Mouse (Mus musculus) hindbrain, embryonic 11.5 days (tissue): ENCODE data around the gene Defb23. TPM values are rescaled to one million over a fixed set of nuclear protein-coding genes. Genes with fewer than 3 reads are reported as not detected.

Experiments
- ATAC-seq: fragments of 200-750 bp; cut with Nextera tagmentation; 2 replicates; pipeline ENCODE4 v1.8.0; 2017; ENCODE audit warnings: mild to moderate bottlenecking, moderate TSS enrichment, moderate library complexity; ENCODE audit not compliant: low FRiP score
- DNase-seq: peaks from one replicate; pipeline ENCODE4 v3.0.0-alpha.2; 2015; ENCODE audit warnings: low spot score
- H3K27ac ChIP-seq: fragments of 300-500 bp; sonication (generic); 2 replicates; pipeline ENCODE4 v1.5.1; 2014; ENCODE audit warnings: mild to moderate bottlenecking, low read depth, low read length
- H3K27me3 ChIP-seq: fragments of 300-500 bp; sonication (generic); 2 replicates; pipeline ENCODE4 v1.6.1; 2014; ENCODE audit warnings: mild to moderate bottlenecking, low read length, moderate library complexity, mixed read lengths; ENCODE audit not compliant: control insufficient read depth, insufficient read depth
- H3K36me3 ChIP-seq: fragments of 300-500 bp; sonication (generic); 2 replicates; pipeline ENCODE4 v1.6.1; 2014; ENCODE audit warnings: mild to moderate bottlenecking, low read length, moderate library complexity, mixed read lengths; ENCODE audit not compliant: control insufficient read depth, insufficient read depth
- H3K4me1 ChIP-seq: fragments of 300-500 bp; sonication (generic); replicated peaks from 2 replicates; pipeline ENCODE4 v1.6.1; 2014; ENCODE audit warnings: low read length, mixed read lengths; ENCODE audit not compliant: control insufficient read depth, insufficient read depth
- H3K4me2 ChIP-seq: fragments of 300-500 bp; sonication (generic); replicated peaks from 2 replicates; pipeline ENCODE4 v1.6.1; 2014; ENCODE audit warnings: mild to moderate bottlenecking, low read depth, low read length
- H3K4me3 ChIP-seq: fragments of 300-500 bp; sonication (generic); 2 replicates; pipeline ENCODE4 v1.5.1; 2014; ENCODE audit warnings: low read depth, low read length
- H3K9ac ChIP-seq: fragments of 300-500 bp; sonication (generic); 2 replicates; pipeline ENCODE4 v1.6.1; 2014; ENCODE audit warnings: low read depth, low read length
- H3K9me3 ChIP-seq: fragments of 300-500 bp; sonication (generic); 2 replicates; pipeline ENCODE4 v1.6.1; 2016; ENCODE audit warnings: low read length; ENCODE audit not compliant: control insufficient read depth
- WGBS: fragments of 180-500 bp; shearing (Covaris S2); extraction: QIAGEN DNeasy Blood & Tissue Kit; methylation state at CpG from one replicate; pipeline ENCODE4 v1.1.7; 2014; 5-methylcytosine and 5-hydroxymethylcytosine counted together
- polyA plus RNA-seq: library from polyadenylated mRNA; unstranded; fragments of >200 nt; fragmentation: Nextera tagmentation; extraction: Ambion mirVana; gene quantifications from 2 replicates; pipeline ENCODE4 v1.2.1, GENCODE M21; 2014

Defb23 gene
- polyA plus RNA-seq = not detected in 2 replicates

DNA sequence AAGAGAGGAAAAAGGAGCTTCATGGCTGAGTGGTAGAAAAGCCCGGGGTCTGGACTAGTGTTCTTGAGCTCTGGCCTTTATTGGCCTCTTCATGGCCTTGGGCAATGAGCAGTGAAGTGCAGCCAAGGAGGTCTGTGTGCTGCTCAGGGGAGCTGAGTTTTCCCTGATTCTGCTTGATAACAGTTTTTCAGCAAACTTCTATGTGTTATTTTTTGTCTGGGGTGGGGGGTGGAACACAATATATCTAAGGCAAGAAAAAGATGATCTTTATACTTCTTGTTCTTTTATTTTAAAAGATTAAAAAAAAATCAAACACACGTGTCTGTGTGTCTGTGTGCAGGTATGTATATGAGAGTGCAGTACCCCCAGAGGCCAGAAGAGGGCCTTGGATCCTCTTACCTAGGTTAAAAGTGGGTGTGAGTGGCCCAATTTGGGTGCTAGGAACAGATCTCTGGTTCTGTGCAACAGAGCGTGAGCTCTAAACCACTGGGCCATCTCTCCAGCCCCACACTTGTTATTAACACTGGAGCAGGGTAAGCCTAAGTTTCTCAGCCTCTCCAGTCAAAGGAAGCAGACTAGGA is at the start of gene Defb23:
Gene Defb23 (minus strand): TSS at position 51 of the 581 bp plus-strand sequence.
- H3K4me1 ChIP-seq = no peaks in the 10 kb centered on the region
- H3K27me3 ChIP-seq = no peaks in the 10 kb centered on the region
- H3K4me2 ChIP-seq = no peak within 1 kb of the TSS
- DNase-seq = no peak
- no peak within 1 kb of the TSS for H3K9ac ChIP-seq
- no peak within 1 kb of the TSS for H3K27ac ChIP-seq
- H3K4me3 ChIP-seq = no peak within 1 kb of the TSS
- ATAC-seq = no peak
- 92% methylated on average over 3 of the region's 3 CpGs for WGBS
- H3K36me3 ChIP-seq = no peaks in the 10 kb centered on the region
- no peaks in the 10 kb centered on the region for H3K9me3 ChIP-seq

- WGBS = 50% methylated on average over 1 of the region's 1 CpGs
- H3K4me3 ChIP-seq = no peak within 1 kb of the TSS
- no peak within 1 kb of the TSS for H3K27ac ChIP-seq
- no peak within 1 kb of the TSS for H3K9ac ChIP-seq
- H3K4me2 ChIP-seq = no peak within 1 kb of the TSS
- DNase-seq (no peak), ATAC-seq (no peak)
- no peaks in the 10 kb centered on the region for H3K9me3 ChIP-seq
- no peaks in the 10 kb centered on the region for H3K4me1 ChIP-seq
- H3K27me3 ChIP-seq = no peaks in the 10 kb centered on the region
- no peaks in the 10 kb centered on the region for H3K36me3 ChIP-seq
Measured at GRCm38 (mm10) chr2:152511592-152511991, 47.2 kb upstream of the Defb23 start, which contains the start of gene Defb26. TSS of gene Defb26 (minus strand) at chr2:152511692.

- Histone ChIP-seq H3K4me2 (no peak overlapping the region), H3K27me3 (no peaks in the 10 kb centered on the region), H3K9ac (no peak overlapping the region), H3K4me1 (no peaks in the 10 kb centered on the region), H3K9me3 (no peaks in the 10 kb centered on the region), H3K27ac (no peak overlapping the region), H3K36me3 (no peaks in the 10 kb centered on the region), H3K4me3 (no peak overlapping the region)
- DNase-seq = no peak
- WGBS = 89% methylated on average over 2 of the region's 2 CpGs
- ATAC-seq = no peak
Measured at GRCm38 (mm10) chr2:152503950-152504349, 39.5 kb upstream of the Defb23 start.

GRCm38 (mm10) chr2:152500863-152501229 is 36.4 kb upstream of the Defb23 start:
- DNase-seq (no peak), ATAC-seq (no peak)
- Histone ChIP-seq H3K27ac (no peak overlapping the region), H3K9ac (no peak overlapping the region), H3K9me3 (no peaks in the 10 kb centered on the region), H3K4me1 (no peaks in the 10 kb centered on the region), H3K4me3 (no peak overlapping the region), H3K27me3 (no peaks in the 10 kb centered on the region), H3K4me2 (no peak overlapping the region), H3K36me3 (no peaks in the 10 kb centered on the region)
- WGBS = 82% methylated on average over 6 of the region's 6 CpGs

GRCm38 (mm10) chr2:152500204-152500862 is 35.9 kb upstream of the Defb23 start:
- DNase-seq (no peak), ATAC-seq (no peak)
- 82% methylated on average over 7 of the region's 7 CpGs for WGBS
- H3K36me3 ChIP-seq = no peaks in the 10 kb centered on the region
- H3K9ac ChIP-seq = no peak overlapping the region
- no peaks in the 10 kb centered on the region for H3K9me3 ChIP-seq
- H3K27ac ChIP-seq = no peak overlapping the region
- H3K4me3 ChIP-seq = no peak overlapping the region
- no peak overlapping the region for H3K4me2 ChIP-seq
- H3K27me3 ChIP-seq = no peaks in the 10 kb centered on the region
- H3K4me1 ChIP-seq = no peaks in the 10 kb centered on the region

GRCm38 (mm10) chr2:152498020-152498419 is 33.6 kb upstream of the Defb23 start:
- H3K27ac ChIP-seq = no peak overlapping the region
- ATAC-seq = no peak
- H3K9ac ChIP-seq = no peak overlapping the region
- no peaks in the 10 kb centered on the region for H3K36me3 ChIP-seq
- no peak overlapping the region for H3K4me3 ChIP-seq
- no peaks in the 10 kb centered on the region for H3K9me3 ChIP-seq
- no peak overlapping the region for H3K4me2 ChIP-seq
- no peaks in the 10 kb centered on the region for H3K4me1 ChIP-seq
- no peak for DNase-seq
- WGBS = 84% methylated on average over 6 of the region's 6 CpGs
- H3K27me3 ChIP-seq = no peaks in the 10 kb centered on the region

DNA sequence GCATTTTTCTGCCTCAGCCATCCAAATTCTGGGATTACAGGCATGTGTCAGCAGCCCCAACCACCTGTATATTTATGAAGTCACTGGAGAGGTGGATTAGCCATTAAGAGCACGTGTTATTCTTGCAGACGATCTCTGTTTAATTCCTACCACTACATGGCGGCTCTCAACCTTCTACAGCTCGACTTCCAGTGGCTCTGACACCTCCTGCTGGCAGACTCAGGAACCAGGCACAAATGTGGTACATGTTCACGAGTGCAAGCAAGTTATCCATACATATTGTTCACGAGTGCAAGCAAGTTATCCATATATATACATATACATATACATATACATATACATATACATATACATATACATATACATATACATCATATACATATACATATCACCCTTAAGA is 28.7 kb upstream of the Defb23 start:
- Histone ChIP-seq H3K4me1 (no peaks in the 10 kb centered on the region), H3K4me3 (no peak overlapping the region), H3K36me3 (no peaks in the 10 kb centered on the region), H3K9me3 (no peaks in the 10 kb centered on the region), H3K27me3 (no peaks in the 10 kb centered on the region), H3K27ac (no peak overlapping the region), H3K4me2 (no peak overlapping the region), H3K9ac (no peak overlapping the region)
- WGBS = 77% methylated on average over 6 of the region's 6 CpGs
- DNase-seq (no peak), ATAC-seq (no peak)

DNA sequence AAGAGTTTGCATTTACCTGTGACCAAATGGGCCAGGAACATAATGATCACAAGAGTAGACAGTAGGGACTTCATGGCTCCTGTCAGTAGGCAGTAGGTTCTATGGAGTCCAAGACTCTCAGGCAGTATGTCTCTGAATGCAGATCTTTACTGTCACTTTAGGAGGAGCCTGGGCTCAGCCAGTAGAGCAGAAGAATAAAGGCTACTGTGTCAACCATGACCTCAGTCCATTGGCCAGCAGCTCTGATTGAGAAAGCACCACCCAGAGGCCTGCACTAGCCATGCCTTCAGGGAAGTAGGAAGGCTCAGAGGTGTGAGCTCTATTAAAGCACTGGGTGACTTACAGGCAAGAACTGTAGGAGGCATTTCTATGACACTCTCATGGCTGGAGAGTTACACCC is 25.6 kb upstream of the Defb23 start, which contains the start of gene Defb22:
Gene Defb22 (minus strand): TSS at position 101 of the 400 bp plus-strand sequence.
- H3K9me3 ChIP-seq = no peaks in the 10 kb centered on the region
- H3K4me3 ChIP-seq = no peak within 1 kb of the TSS
- no peak within 1 kb of the TSS for H3K27ac ChIP-seq
- ATAC-seq (no peak), DNase-seq (no peak)
- no peak within 1 kb of the TSS for H3K9ac ChIP-seq
- no peak within 1 kb of the TSS for H3K4me2 ChIP-seq
- H3K27me3 ChIP-seq = no peaks in the 10 kb centered on the region
- H3K36me3 ChIP-seq = no peaks in the 10 kb centered on the region
- no peaks in the 10 kb centered on the region for H3K4me1 ChIP-seq

- no peak for ATAC-seq
- Histone ChIP-seq H3K4me2 (no peak overlapping the region), H3K27me3 (no peaks in the 10 kb centered on the region), H3K36me3 (no peaks in the 10 kb centered on the region), H3K9ac (no peak overlapping the region), H3K4me3 (no peak overlapping the region), H3K4me1 (no peaks in the 10 kb centered on the region), H3K27ac (no peak overlapping the region), H3K9me3 (no peaks in the 10 kb centered on the region)
- DNase-seq = peak; percentile 18
- 77% methylated on average over 2 of the region's 2 CpGs for WGBS
Measured at GRCm38 (mm10) chr2:152487024-152487423, 22.6 kb upstream of the Defb23 start.
